Mouse (Mus musculus) testis, adult 2 months (tissue): ENCODE results near the gene Epha7.

Experiments
- CTCF ChIP-seq: fragments of 200-500 bp; IDR thresholded peaks from 2 replicates; pipeline ENCODE4 v1.5.1; 2012; ENCODE audit warnings: low read depth, mild to moderate bottlenecking, inconsistent platforms, low read length, moderate library complexity; ENCODE audit not compliant: control insufficient read depth, insufficient read depth, insufficient replicate concordance
- POLR2A ChIP-seq: fragments of 200-500 bp; IDR thresholded peaks from 2 replicates; pipeline ENCODE4 v1.6.1; 2012; ENCODE audit warnings: low read depth, mild to moderate bottlenecking, inconsistent platforms, low read length, moderate library complexity; ENCODE audit not compliant: control insufficient read depth

- TF ChIP-seq CTCF (no peak), POLR2A (no peak)
These were observed 99.1 kb downstream of the Epha7 start for GRCm38 (mm10) chr4:28912028-28912427.
